Mouse (Mus musculus) bone marrow macrophage, adult 2 months (primary cell): ENCODE measurements around the gene Fbxo2. TPM values are rescaled to one million over a fixed set of nuclear protein-coding genes. Genes with fewer than 3 reads are reported as not detected.

Source experiments
- H3K27ac ChIP-seq: 2 replicates; pipeline ENCODE4 v1.5.1; 2012; ENCODE audit warnings: low read depth, low read length; ENCODE audit not compliant: insufficient read depth
- H3K4me1 ChIP-seq: 2 replicates; pipeline ENCODE4 v1.6.1; 2012; ENCODE audit warnings: low read length; ENCODE audit not compliant: control insufficient read depth, insufficient read depth
- H3K4me3 ChIP-seq: 2 replicates; pipeline ENCODE4 v1.5.1; 2012; ENCODE audit warnings: mild to moderate bottlenecking, low read length, moderate library complexity; ENCODE audit not compliant: insufficient read depth
- CTCF ChIP-seq: IDR thresholded peaks from 2 replicates; pipeline ENCODE4 v1.5.1; 2012; ENCODE audit warnings: low read depth, mild to moderate bottlenecking, low read length, moderate library complexity
- POLR2A ChIP-seq: IDR thresholded peaks from 2 replicates; pipeline ENCODE4 v1.6.1; 2012; ENCODE audit warnings: mild to moderate bottlenecking, low read depth, low read length, borderline replicate concordance
- polyA plus RNA-seq: library from polyadenylated mRNA; stranded (reverse); fragments of >200 nt; gene quantifications from 2 replicates; pipeline ENCODE4 v1.2.4, GENCODE M21; 2012; ENCODE audit not compliant: missing spikeins, insufficient read depth, insufficient read length

Fbxo2 gene
- polyA plus RNA-seq, 1 experiment, result 0.43 TPM

DNA sequence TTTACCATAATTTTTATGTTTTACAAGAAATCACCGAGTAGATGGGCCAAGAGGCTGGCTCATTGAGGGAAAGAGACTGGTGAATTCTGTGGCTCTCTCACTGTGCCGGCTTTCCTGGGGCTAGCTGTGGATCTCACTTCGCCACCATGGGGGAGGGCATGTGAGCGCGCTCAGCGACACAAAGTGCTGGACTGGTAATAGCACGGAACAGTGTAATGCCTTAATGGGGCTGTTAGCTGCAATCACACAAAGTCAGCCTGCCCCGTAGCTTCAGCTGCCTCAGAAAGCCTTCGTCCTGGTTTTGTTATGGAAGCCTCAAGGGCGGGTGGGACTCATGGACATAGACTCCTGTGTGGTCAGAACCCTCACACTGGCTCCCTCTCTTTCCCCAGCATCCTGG lies 38.3 kb downstream of the Fbxo2 start:
- TF ChIP-seq CTCF (no peak), POLR2A (no peak)
- H3K4me1 ChIP-seq, result no peaks in the 10 kb centered on the region
- no peak overlapping the region for H3K4me3 ChIP-seq
- no peak overlapping the region for H3K27ac ChIP-seq

DNA sequence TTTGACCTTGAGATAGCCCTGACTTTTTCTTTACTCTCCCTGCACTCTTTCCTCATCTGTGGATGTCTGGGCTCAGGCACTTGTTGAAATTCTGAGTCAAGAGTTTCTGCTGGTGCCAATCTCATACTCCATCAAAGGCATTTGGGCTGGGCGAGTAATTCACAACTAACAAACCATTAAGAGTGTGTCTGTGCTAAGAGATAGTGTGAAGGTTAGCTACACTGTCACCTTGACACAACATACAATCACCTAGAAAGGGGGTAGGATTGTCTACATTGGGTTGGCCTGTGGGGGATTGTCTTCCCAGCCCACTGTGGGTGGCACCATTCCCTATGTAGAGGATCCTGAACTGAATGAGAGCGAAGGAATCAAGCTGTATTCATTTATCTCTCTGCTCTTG lies 43.1 kb downstream of the Fbxo2 start:
- TF ChIP-seq POLR2A (no peak), CTCF (no peak)
- Histone ChIP-seq H3K27ac (no peak overlapping the region), H3K4me1 (no peaks in the 10 kb centered on the region), H3K4me3 (no peak overlapping the region)

DNA sequence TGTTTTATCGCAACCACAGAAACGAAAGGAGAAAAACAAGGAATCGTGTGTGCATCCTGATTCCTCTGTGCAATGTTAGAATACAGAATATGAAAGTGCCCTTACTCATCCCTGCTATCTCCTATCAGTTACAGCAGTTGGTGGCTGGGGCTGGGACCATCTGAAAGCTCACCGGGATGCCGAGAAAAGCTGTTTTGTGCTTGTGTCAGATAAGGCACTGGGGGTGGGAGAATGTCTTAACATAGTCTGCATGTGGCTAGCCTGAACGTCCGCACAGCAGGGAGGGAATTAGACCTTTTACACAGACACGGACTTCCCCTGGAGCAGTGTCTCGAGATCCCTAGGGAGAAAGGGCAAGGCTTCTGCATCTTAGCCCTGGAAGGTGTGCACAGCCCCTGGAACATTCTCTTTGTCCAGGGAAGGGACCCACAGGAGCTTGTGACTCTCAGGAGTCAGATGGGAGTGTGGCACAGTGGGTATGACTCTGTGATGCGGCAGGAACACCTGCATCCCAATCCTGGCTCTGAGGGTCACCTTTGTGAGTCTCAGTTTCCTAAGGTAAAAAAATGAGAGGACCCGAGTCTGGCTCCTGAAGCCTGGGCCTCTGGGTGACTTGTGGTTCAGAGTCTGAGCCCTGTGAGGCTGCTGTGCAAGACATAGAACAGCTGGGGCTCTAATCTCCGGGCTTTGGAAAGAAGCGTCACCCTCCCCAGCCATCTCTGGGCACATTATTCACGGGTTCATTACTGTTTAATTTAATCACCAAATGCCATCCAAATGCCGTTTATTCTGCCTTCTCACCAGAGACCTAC lies 43.8 kb downstream of the Fbxo2 start:
- Histone ChIP-seq H3K4me3 (no peak overlapping the region), H3K4me1 (no peaks in the 10 kb centered on the region), H3K27ac (no peak overlapping the region)
- TF ChIP-seq CTCF, result no peak
- no peak for TF ChIP-seq POLR2A

DNA sequence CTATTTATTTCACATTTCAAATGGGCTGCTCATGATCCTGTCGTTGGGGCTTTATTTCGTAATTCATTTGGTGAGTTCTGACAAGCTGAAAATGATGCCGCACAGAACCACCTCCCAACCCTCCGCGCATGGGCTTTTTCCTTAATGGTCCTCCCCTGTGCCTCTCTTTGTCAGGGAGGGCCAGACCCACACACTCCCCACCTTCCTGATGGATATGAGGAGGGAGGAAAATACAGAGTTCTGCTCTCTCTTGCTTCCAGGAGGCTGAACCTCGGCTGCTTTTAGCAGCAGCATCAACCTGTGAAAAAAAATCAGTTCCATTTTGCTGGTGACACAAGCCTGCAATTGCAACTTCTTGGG lies 44.4 kb downstream of the Fbxo2 start:
- Histone ChIP-seq H3K27ac (no peak overlapping the region), H3K4me3 (no peak overlapping the region), H3K4me1 (no peaks in the 10 kb centered on the region)
- TF ChIP-seq CTCF (no peak), POLR2A (no peak)

DNA sequence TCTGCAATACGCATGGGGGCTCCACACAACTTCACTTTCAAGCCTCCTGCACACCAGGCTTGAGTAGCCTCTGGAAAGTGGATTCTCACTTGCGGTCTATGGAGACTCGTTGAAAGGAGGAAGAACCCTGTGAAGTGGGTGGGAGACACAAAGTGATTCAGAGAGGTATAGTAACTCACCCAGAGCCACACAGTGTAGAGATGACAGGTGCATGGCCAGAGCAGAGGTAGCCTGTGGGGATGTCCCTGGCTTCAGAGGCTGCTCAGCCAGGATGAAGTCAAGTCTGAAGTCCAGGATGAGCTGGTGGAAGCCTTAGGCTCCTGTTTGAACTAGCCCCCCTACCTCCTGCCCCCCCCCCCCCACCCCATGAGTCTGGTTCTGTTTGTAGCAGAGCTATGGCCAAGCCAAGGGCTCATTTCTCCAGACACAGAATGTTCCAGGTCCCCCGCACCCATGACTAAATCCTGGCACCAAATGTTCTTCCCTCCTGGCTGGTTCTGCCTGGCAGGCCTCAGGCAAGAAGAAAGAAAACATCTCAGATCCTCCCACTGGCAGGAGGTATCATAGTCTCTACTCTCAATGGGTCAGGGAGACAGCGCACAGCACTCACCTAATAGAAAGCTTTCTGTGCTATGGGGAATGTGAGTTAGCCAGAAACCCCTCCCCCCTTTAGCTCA lies 54.2 kb downstream of the Fbxo2 start:
- no peak overlapping the region for H3K4me3 ChIP-seq
- no peak overlapping the region for H3K27ac ChIP-seq
- no peaks in the 10 kb centered on the region for H3K4me1 ChIP-seq
- TF ChIP-seq POLR2A, result no peak
- TF ChIP-seq CTCF, result no peak

DNA sequence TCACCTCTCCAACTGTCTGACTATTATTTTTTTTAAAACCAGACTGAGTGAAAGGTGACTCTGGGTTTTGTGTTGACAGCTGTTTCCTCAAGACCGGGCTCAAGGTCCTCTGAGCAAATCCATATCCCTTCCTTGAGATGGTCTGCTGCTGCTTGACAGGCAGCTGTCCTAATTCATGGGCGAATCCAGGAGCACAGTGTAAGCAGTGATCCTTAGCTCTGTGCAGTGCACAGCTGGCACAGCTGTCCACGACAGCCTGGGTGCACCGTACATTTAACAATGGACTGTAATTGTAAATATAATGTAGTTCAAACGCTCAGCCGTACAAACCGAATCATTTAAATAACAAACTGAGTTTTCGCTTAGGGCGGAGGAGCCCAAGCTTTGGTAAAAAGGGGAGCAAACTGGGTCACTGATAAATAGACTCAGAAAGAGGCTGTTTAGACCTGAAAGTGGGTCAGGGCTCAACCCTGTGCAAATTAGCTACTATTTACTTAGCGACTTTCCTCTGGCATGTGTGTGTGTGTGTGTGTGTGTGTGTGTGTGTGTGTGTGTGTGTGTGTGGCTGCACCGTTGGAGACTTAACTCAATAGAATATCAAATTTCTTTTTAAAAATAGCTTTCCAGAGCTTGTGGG lies 55.0 kb downstream of the Fbxo2 start:
- no peaks in the 10 kb centered on the region for H3K4me1 ChIP-seq
- H3K27ac ChIP-seq, result no peak overlapping the region
- TF ChIP-seq CTCF (no peak), POLR2A (no peak)
- no peak overlapping the region for H3K4me3 ChIP-seq

Other genes starting within 250 kb of the Fbxo2 start
- 95.3 and 101 TPM in 2 replicates for gene Plod1, start 223.9 kb upstream of the Fbxo2 start, polyA plus RNA-seq
- 57.5 and 59.0 TPM in 2 replicates for gene 2510039O18Rik, start 219.7 kb upstream of the Fbxo2 start, polyA plus RNA-seq
- not detected in 2 replicates for gene Nppb, start 174.8 kb upstream of the Fbxo2 start, polyA plus RNA-seq
- gene Nppa, start 159.9 kb upstream of the Fbxo2 start, polyA plus RNA-seq, result not detected in 2 replicates
- gene Clcn6, start 121.8 kb upstream of the Fbxo2 start, polyA plus RNA-seq, result 8.2 and 9.0 TPM in 2 replicates
- gene Mthfr, start 121.5 kb upstream of the Fbxo2 start, polyA plus RNA-seq, result 59.0 and 67.2 TPM in 2 replicates
- 34.0 and 34.7 TPM in 2 replicates for gene Agtrap, start 72.6 kb upstream of the Fbxo2 start, polyA plus RNA-seq
- gene Mad2l2, start 30.2 kb upstream of the Fbxo2 start, polyA plus RNA-seq, result 30.5 and 30.6 TPM in 2 replicates
- 0.20 TPM in 1 of 2 replicates, not detected in the other for gene Draxin, start 29.9 kb upstream of the Fbxo2 start, polyA plus RNA-seq
- gene Fbxo6, start 8.5 kb upstream of the Fbxo2 start, polyA plus RNA-seq, result 34.9 and 37.8 TPM in 2 replicates
- 5.9 and 8.3 TPM in 2 replicates for gene Fbxo44, start 139 bp upstream of the Fbxo2 start, polyA plus RNA-seq
- gene Disp3, start 127.3 kb downstream of the Fbxo2 start, polyA plus RNA-seq, result not detected in 2 replicates